Mouse (Mus musculus): ENCODE measurements around the gene Nupl1. TPM values are rescaled to one million over a fixed set of nuclear protein-coding genes. Genes with fewer than 3 reads are reported as not detected.

The Nupl1 gene
- polyA plus RNA-seq, 1 experiment = not detected

DNA sequence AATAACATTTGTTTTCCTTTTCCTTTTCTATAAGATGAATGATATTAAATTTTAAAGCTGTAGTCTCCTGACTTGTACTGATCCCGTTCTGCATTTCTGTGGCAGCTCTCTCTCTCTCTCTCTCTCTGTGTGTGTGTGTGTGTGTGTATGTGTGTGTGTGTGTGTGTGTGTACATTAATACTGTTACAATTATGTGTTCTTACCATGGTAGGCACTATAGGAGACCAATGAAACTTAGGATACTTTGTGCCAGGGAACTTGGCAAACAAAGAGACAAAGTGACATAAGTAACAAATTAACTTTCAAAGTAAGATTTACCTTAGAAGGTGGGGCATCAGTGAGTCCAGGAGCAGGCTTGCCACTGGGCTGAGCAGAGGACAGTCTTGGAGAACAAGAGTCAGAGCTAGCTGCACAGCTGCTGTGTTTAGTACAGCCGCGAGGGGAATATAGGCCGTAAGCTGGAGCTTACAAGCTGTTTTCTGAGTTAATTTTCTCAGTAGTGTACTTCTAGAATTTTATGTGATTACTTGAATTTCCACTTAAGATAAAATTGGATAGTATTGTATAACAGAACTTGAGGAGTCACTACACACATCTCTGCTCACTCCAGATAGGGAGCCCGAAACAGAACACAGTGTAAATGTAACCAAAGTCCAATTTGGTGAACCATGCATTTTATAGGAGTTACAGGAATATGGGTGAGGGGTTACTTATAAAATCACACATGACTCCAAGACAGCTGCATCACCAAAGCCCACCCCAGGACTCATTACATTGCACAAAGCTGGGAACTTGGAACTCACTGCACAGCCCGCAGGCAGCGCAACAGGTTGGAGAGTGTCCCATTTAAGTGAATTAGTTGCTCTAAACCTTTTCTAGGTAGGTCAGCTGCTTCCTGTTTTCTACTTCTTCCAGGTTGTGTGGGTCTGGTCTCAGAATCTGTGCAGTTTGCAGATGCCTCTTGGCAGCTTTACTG, 24.4 kb upstream of the Nupl1 start:
- Histone ChIP-seq H3K4me1 (ENCODE audit: control insufficient read depth, insufficient read depth, low read length) (no peaks in the 10 kb centered on the region; the same call in 1 of the 2 replicates), H3K4me3 (replicated peaks; ENCODE audit: insufficient read depth, low read depth, low read length) (no peak overlapping the region), H3K27ac (ENCODE audit: insufficient read depth, low read length) (no peak overlapping the region), H3K27me3 (ENCODE audit: control insufficient read depth, insufficient read depth, low read length) (no peaks in the 10 kb centered on the region)
- whole genome bisulfite sequencing = 88% methylated on average over 7 of the region's 7 CpGs
- TF ChIP-seq POLR2A (IDR thresholded peaks at IDR 0.05; ENCODE audit: borderline replicate concordance, insufficient read depth, low read length) (no peak), CTCF (IDR thresholded peaks at IDR 0.05; ENCODE audit: borderline replicate concordance, insufficient read depth, low read depth, low read length) (no peak)
- no peak for DNase-seq

DNA sequence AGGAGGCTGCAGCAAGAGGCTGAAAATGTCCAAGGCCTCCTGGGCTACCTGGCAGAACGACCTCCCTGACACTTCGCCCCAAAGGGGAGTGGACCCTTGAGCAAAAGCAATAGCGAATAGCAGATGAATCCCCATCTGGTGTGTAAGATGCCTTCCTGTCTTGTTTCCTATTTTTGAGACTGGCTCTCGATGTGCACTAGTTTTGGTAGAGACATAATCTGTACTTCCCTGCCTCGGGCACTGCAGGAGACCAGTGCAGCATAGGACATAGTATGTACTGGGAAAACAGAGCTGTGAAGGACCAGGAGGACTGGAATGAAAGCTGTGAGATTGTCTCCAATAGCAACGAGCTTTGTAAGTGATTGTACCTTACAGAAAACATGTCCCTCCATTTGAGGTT, 22.1 kb upstream of the Nupl1 start:
- whole genome bisulfite sequencing = 37% methylated on average over 6 of the region's 6 CpGs
- TF ChIP-seq CTCF (IDR thresholded peaks at IDR 0.05; ENCODE audit: borderline replicate concordance, insufficient read depth, low read depth, low read length) = no peak
- TF ChIP-seq POLR2A (IDR thresholded peaks at IDR 0.05; ENCODE audit: borderline replicate concordance, insufficient read depth, low read length) = no peak
- H3K27me3 ChIP-seq (ENCODE audit: control insufficient read depth, insufficient read depth, low read length) = no peaks in the 10 kb centered on the region
- peak in 1 of 2 experiments; percentile 10 for DNase-seq
- H3K27ac ChIP-seq (ENCODE audit: insufficient read depth, low read length) = no peak overlapping the region
- H3K4me1 ChIP-seq (ENCODE audit: control insufficient read depth, insufficient read depth, low read length) = no peaks in the 10 kb centered on the region; the same call in 1 of the 2 replicates
- no peak overlapping the region for H3K4me3 ChIP-seq (replicated peaks; ENCODE audit: insufficient read depth, low read depth, low read length)

DNA sequence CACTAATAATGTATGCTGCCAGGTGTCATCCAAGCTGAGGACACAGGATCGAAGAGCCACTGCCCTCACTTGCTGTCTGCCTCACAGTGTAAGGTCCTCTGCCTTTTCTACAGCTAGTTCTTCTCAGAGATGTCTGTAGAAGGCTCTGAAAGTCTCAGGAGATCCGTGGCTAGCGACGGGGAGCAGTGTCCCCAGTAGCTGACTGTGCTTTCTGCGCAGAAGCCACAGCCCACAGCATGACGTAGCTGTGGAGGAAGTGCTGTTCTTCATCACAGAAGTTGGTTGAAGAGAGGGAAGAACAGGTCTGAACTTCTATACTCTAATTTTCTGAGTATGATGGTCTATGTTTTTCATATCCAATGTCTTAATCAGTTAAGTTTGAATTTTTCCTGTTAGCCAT, 18.1 kb upstream of the Nupl1 start:
- DNase-seq = no peak
- no peaks in the 10 kb centered on the region for H3K27me3 ChIP-seq (ENCODE audit: control insufficient read depth, insufficient read depth, low read length)
- no peaks in the 10 kb centered on the region; the same call in 1 of the 2 replicates for H3K4me1 ChIP-seq (ENCODE audit: control insufficient read depth, insufficient read depth, low read length)
- 75% methylated on average over 6 of the region's 6 CpGs for WGBS
- H3K27ac ChIP-seq (ENCODE audit: insufficient read depth, low read length) = no peak overlapping the region
- TF ChIP-seq POLR2A (IDR thresholded peaks at IDR 0.05; ENCODE audit: borderline replicate concordance, insufficient read depth, low read length) (no peak), CTCF (IDR thresholded peaks at IDR 0.05; ENCODE audit: borderline replicate concordance, insufficient read depth, low read depth, low read length) (no peak)
- no peak overlapping the region for H3K4me3 ChIP-seq (replicated peaks; ENCODE audit: insufficient read depth, low read depth, low read length)

DNA sequence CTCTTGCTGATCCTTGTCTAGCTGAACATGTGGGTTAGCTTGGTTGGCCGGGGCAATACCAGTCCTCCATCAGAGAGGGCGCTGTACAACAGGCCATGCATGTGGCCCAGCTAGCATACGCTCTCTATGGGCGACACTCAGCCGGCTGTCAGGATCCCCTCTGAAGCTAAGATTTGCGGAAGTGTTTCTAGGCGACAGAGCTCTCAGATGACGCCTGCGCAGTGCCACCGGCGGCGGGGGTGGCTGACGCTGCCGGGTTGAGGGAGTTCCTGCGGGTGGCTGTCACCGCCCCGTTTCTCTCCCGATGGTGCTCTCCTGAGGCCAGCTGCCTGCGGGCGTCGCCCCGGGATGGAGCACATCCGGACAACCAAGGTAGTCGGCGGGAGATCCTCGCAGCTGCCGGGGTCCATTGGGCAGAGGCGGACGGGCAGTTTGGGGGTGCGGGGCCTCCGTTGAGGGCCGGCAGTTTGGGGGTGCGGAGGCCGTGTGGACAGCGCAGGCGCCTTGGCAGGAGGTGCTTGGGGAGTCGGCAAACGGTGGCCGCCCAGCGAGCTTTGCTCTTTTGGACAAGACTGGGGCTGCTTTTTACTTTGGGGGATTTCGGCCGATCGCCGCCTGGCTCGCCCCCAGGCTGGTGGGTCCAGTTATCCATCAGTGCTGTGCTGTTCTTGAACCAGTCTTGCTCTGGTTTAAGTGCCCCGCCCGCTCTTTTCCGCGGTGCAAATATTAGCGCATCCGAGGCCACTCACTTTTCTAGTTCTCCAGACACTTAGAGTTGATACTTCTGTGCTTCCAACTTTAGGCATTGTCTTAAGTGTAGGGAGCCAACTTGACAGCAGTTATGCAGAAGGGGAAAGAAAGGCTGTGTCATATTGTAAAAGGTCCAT, 14.0 kb upstream of the Nupl1 start, which contains the start of gene Mtmr6:
TSS of gene Mtmr6 (plus strand) at position 239 of the 887 bp plus-strand sequence.
- Histone ChIP-seq H3K4me3 (replicated peaks; ENCODE audit: insufficient read depth, low read depth, low read length) (peak within 1 kb of the TSS; percentile 77), H3K27ac (ENCODE audit: insufficient read depth, low read length) (peak within 1 kb of the TSS; percentile 57), H3K27me3 (ENCODE audit: control insufficient read depth, insufficient read depth, low read length) (no peaks in the 10 kb centered on the region), H3K4me1 (ENCODE audit: control insufficient read depth, insufficient read depth, low read length) (no peaks in the 10 kb centered on the region; the same call in 1 of the 2 replicates)
- peak; percentile 93 to 96 for DNase-seq
- TF ChIP-seq CTCF (IDR thresholded peaks at IDR 0.05; ENCODE audit: borderline replicate concordance, insufficient read depth, low read depth, low read length) (peak; percentile 94), POLR2A (IDR thresholded peaks at IDR 0.05; ENCODE audit: borderline replicate concordance, insufficient read depth, low read length) (peak; percentile 71; the same call in 1 of the 2 replicates)
- under 1% methylated on average over 51 of the region's 51 CpGs for WGBS

DNA sequence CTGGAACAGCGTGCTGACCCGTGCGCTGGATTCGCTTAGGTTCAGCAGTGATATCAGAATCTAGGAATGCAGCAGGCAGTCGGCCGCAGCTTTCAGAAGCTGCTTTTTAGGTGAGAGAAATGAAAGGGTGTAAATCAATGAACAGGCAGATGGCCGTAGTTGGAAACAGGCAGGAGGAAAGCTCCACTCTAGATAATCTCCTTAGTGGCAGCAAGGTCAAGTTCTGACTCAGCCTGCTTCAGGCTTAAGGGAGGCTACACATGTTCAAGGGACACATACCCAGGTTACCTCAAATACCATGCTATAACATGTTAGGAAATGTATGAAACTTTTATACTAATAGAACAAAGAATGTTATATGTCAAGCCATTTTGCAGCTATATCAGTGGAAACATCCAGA, 11.1 kb upstream of the Nupl1 start:
- TF ChIP-seq POLR2A (IDR thresholded peaks at IDR 0.05; ENCODE audit: borderline replicate concordance, insufficient read depth, low read length) (no peak), CTCF (IDR thresholded peaks at IDR 0.05; ENCODE audit: borderline replicate concordance, insufficient read depth, low read depth, low read length) (no peak)
- WGBS = 78% methylated on average over 7 of the region's 7 CpGs
- Histone ChIP-seq H3K27ac (ENCODE audit: insufficient read depth, low read length) (no peak overlapping the region), H3K27me3 (ENCODE audit: control insufficient read depth, insufficient read depth, low read length) (no peaks in the 10 kb centered on the region), H3K4me3 (replicated peaks; ENCODE audit: insufficient read depth, low read depth, low read length) (no peak overlapping the region), H3K4me1 (ENCODE audit: control insufficient read depth, insufficient read depth, low read length) (no peaks in the 10 kb centered on the region; the same call in 1 of the 2 replicates)
- DNase-seq = no peak

DNA sequence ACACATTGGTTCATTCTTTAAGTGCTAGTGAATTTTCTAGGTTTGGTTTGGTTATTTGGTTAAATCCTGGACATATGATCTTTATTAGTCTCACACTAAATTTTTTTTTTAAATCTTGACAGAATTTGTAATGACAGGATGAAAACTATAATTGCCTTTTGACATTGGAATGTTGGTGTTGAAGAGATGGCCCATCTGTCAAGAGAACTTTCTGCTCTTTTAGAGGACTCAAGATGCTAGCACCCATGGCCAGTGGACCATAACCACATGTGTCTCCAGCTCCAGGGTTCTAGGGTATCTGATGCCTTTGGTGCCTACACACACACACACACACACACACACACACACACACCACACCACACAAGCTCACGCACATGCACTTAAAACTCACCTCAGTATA, 6.6 kb upstream of the Nupl1 start:
- DNase-seq = no peak
- Histone ChIP-seq H3K27ac (ENCODE audit: insufficient read depth, low read length) (no peak overlapping the region), H3K4me1 (ENCODE audit: control insufficient read depth, insufficient read depth, low read length) (no peaks in the 10 kb centered on the region), H3K27me3 (ENCODE audit: control insufficient read depth, insufficient read depth, low read length) (no peaks in the 10 kb centered on the region), H3K4me3 (replicated peaks; ENCODE audit: insufficient read depth, low read depth, low read length) (no peak overlapping the region)
- 93% methylated on average over 1 of the region's 1 CpGs for WGBS
- TF ChIP-seq CTCF (IDR thresholded peaks at IDR 0.05; ENCODE audit: borderline replicate concordance, insufficient read depth, low read depth, low read length) = no peak
- no peak for TF ChIP-seq POLR2A (IDR thresholded peaks at IDR 0.05; ENCODE audit: borderline replicate concordance, insufficient read depth, low read length)

DNA sequence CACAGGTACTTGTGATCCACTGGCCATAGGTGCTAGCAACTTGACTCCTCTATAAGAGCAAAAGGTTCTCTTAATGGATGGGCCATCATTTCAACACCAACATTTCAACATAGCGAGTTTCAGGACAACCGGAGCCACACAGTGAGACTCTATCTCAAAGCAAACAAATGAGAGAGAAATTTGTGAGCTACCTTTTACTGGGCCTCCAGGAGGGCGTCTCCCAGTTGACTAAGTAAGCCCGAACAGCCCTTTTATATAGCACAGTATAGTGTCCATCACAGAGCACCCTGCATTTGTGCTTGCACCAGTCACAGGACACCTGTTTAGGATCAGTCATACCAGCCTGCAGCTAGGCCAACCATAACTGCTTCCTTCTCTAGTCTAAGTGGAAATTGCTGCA, 5.9 kb upstream of the Nupl1 start:
- WGBS = 88% methylated on average over 4 of the region's 4 CpGs
- H3K27me3 ChIP-seq (ENCODE audit: control insufficient read depth, insufficient read depth, low read length) = no peaks in the 10 kb centered on the region
- no peak for DNase-seq
- peaks cover 5% of the 10 kb centered on the region; the same call in 1 of the 2 replicates for H3K4me1 ChIP-seq (ENCODE audit: control insufficient read depth, insufficient read depth, low read length)
- no peak overlapping the region for H3K4me3 ChIP-seq (replicated peaks; ENCODE audit: insufficient read depth, low read depth, low read length)
- H3K27ac ChIP-seq (ENCODE audit: insufficient read depth, low read length) = no peak overlapping the region
- TF ChIP-seq POLR2A (IDR thresholded peaks at IDR 0.05; ENCODE audit: borderline replicate concordance, insufficient read depth, low read length) (no peak), CTCF (IDR thresholded peaks at IDR 0.05; ENCODE audit: borderline replicate concordance, insufficient read depth, low read depth, low read length) (no peak)

Data from cerebellum, adult 2 months (tissue).